Mouse (Mus musculus) right cerebral cortex, postnatal 25 days (tissue): Measurements from ENCODE around the gene Zfp467.

Source experiments
- DNase-seq: peaks from one replicate; pipeline ENCODE4 v3.0.0; 2022

Zfp467 gene

GRCm38 (mm10) chr6:48409726-48410343 is 35.8 kb downstream of the Zfp467 start:
- DNase-seq = no peak

GRCm38 (mm10) chr6:48404071-48404470 is 41.6 kb downstream of the Zfp467 start:
- no peak for DNase-seq

- DNase-seq = no peak
Observed at GRCm38 (mm10) chr6:48399906-48400305, 45.7 kb downstream of the Zfp467 start.

GRCm38 (mm10) chr6:48397336-48397735 is 48.3 kb downstream of the Zfp467 start:
- DNase-seq = no peak

- no peak for DNase-seq
Observed at GRCm38 (mm10) chr6:48396686-48397085, 48.9 kb downstream of the Zfp467 start.

GRCm38 (mm10) chr6:48396008-48396595 is 49.5 kb downstream of the Zfp467 start:
- no peak for DNase-seq

GRCm38 (mm10) chr6:48395105-48396007 is 50.3 kb downstream of the Zfp467 start, which contains the start of gene Krba1:
TSS of gene Krba1 (plus strand) at chr6:48395586.
- DNase-seq = peak; percentile 84

GRCm38 (mm10) chr6:48393811-48394210 is 51.8 kb downstream of the Zfp467 start:
- no peak for DNase-seq

GRCm38 (mm10) chr6:48388221-48388620 is 57.4 kb downstream of the Zfp467 start:
- DNase-seq = no peak
